Mouse (Mus musculus) lung, postnatal 0 days (tissue): ENCODE measurements around the gene Nsf. TPM values are rescaled to one million over a fixed set of nuclear protein-coding genes. Genes with fewer than 3 reads are reported as not detected.

ENCODE experiments used
- ATAC-seq: fragments of 200-750 bp; cut with Nextera tagmentation; 2 replicates; pipeline ENCODE4 v1.8.0; 2017; ENCODE audit warnings: moderate library complexity
- DNase-seq: peaks from one replicate; pipeline ENCODE4 v3.0.0-alpha.2; 2016; ENCODE audit warnings: low spot score
- H3K27ac ChIP-seq: fragments of 300-500 bp; sonication (generic); 2 replicates; pipeline ENCODE4 v1.5.1; 2014; ENCODE audit warnings: antibody characterized with exemption, mild to moderate bottlenecking, low read length, mixed read lengths
- H3K27me3 ChIP-seq: fragments of 300-500 bp; sonication (generic); replicated peaks from 2 replicates; pipeline ENCODE4 v1.6.1; 2014; ENCODE audit warnings: low read length, mixed read lengths; ENCODE audit not compliant: insufficient read depth
- H3K36me3 ChIP-seq: fragments of 300-500 bp; sonication (generic); 2 replicates; pipeline ENCODE4 v1.6.1; 2014; ENCODE audit warnings: low read length, mixed read lengths; ENCODE audit not compliant: insufficient read depth
- H3K4me1 ChIP-seq: fragments of 300-500 bp; sonication (generic); 2 replicates; pipeline ENCODE4 v1.6.1; 2014; ENCODE audit warnings: antibody characterized with exemption, low read depth, low read length, mixed read lengths; ENCODE audit not compliant: insufficient read depth
- H3K4me2 ChIP-seq: fragments of 300-500 bp; sonication (generic); replicated peaks from 2 replicates; pipeline ENCODE4 v1.6.1; 2014; ENCODE audit warnings: low read depth, mild to moderate bottlenecking, low read length, moderate library complexity, mixed read lengths
- H3K4me3 ChIP-seq: fragments of 300-500 bp; sonication (generic); 2 replicates; pipeline ENCODE4 v1.5.1; 2014; ENCODE audit warnings: low read depth, low read length
- H3K9ac ChIP-seq: fragments of 300-500 bp; sonication (generic); replicated peaks from 2 replicates; pipeline ENCODE4 v1.6.1; 2014; ENCODE audit warnings: low read depth, mild to moderate bottlenecking
- H3K9me3 ChIP-seq: fragments of 300-500 bp; sonication (generic); 2 replicates; pipeline ENCODE4 v1.6.1; 2016; ENCODE audit warnings: low read length, mixed read lengths
- CTCF ChIP-seq: IDR thresholded peaks from 2 replicates; pipeline ENCODE4 v1.5.1; 2016; ENCODE audit warnings: antibody characterized with exemption, mild to moderate bottlenecking
- EP300 ChIP-seq: IDR thresholded peaks from 2 replicates; pipeline ENCODE4 v1.6.1; 2016; ENCODE audit warnings: antibody characterized with exemption, mild to moderate bottlenecking, control low read depth
- WGBS: fragments of 180-500 bp; shearing (Covaris S2); extraction: QIAGEN DNeasy Blood & Tissue Kit; methylation state at CpG from one replicate; pipeline ENCODE4 v1.1.7; 2014; 5-methylcytosine and 5-hydroxymethylcytosine counted together
- polyA plus RNA-seq: library from polyadenylated mRNA; unstranded; fragments of >200 nt; fragmentation: Nextera tagmentation; extraction: Ambion mirVana; gene quantifications from 2 replicates; pipeline ENCODE4 v1.2.1, GENCODE M21; 2015

Nsf gene
- polyA plus RNA-seq, 1 experiment from 2014 or later: 47.3 TPM

DNA sequence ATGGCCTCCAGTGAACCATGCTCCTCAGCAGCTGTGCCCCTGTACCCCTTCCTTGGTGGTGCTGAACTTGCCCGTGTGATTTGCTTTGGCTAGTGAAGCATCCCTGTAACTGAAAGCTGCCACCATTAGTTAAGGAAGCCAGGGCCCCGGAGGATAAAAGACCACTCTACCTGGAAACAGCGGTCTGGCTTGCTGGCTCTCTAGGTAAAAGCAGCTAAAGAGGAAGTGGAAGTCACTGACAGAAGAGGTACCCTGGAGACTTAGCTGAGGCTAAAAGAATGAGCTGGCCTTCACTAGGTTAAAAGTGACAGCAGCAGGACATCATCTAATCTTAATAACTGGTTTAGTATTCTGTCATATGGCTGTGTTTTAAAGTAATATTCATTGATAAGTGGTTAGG is 17.0 kb upstream of the Nsf start:
- ATAC-seq: no peak
- Histone ChIP-seq H3K9ac (no peak overlapping the region), H3K4me3 (no peak overlapping the region), H3K4me1 (no peaks in the 10 kb centered on the region; the same call in 1 of the 2 replicates), H3K36me3 (peaks cover 10% of the 10 kb centered on the region; the same call in 1 of the 2 replicates), H3K27me3 (no peaks in the 10 kb centered on the region), H3K9me3 (no peaks in the 10 kb centered on the region), H3K27ac (no peak overlapping the region), H3K4me2 (no peak overlapping the region)
- 91% methylated on average over 3 of the region's 3 CpGs for WGBS
- DNase-seq: no peak
- TF ChIP-seq CTCF (no peak), EP300 (no peak)

DNA sequence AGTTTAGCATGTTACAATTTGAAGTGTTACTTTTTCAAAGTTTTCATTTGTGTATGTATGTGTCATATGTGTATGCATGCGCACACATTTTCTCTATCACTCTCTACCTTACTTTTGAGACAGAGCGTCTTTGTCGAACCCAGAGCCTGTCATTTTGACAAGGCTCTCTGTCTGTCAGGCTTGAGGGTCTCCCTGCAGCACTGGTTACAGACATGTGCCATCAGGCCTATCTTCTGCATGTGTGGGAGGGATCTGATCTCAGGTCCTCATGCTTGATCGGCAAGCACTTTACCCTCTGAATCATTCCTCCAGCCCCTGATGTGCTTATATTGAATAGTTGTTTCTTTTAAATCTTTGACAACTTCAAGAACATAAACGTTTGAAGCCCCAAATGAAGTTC is 15.4 kb upstream of the Nsf start:
- no peak overlapping the region for H3K9ac ChIP-seq
- no peak for ATAC-seq
- no peak overlapping the region for H3K27ac ChIP-seq

DNA sequence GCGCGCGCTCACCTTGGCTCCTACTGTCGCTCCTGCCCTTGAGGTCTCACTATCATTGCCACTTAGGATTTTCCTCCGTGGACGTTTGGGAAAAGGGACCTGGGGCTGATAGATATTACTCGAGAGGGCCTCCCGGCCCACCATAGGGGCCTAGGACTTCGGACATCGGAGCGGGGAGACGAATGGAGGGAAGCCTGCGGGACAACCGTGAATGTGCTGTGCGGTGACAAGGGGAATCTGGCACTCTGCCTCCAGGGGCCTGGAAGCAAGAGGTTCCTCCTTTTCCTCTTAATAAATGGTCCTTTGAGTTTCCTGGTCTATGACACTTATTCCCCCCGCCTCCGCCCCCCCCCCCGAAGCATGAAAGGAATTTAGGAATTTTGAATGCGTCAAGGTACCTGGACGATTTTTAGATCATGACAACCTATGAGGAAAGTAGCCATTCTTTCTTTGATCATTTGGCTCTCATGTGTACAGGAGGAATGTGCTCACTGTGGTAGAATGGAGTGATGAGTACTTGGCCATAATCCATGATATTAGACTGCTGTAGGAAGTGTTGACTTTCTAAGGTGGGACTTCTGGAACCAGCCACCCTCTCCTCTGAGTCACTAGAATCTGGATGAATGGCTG is 13.4 kb upstream of the Nsf start:
- DNase-seq: peak; percentile 58
- H3K4me3 ChIP-seq: peak overlapping the region; percentile 76
- peak overlapping the region; percentile 88 for H3K9ac ChIP-seq
- H3K9me3 ChIP-seq: no peaks in the 10 kb centered on the region
- WGBS: 0% methylated on average over 17 of the region's 20 CpGs
- peaks cover 10% of the 10 kb centered on the region; the same call in 1 of the 2 replicates for H3K36me3 ChIP-seq
- no peaks in the 10 kb centered on the region; the same call in 1 of the 2 replicates for H3K4me1 ChIP-seq
- peak overlapping the region; percentile 93 for H3K27ac ChIP-seq
- no peak for ATAC-seq
- TF ChIP-seq CTCF (no peak), EP300 (peak; percentile 19; the same call in 1 of the 2 replicates)
- peak overlapping the region; percentile 75 for H3K4me2 ChIP-seq
- no peaks in the 10 kb centered on the region for H3K27me3 ChIP-seq

More for the DNA sequence above, 15.4 kb upstream of the Nsf start:
- H3K4me2 ChIP-seq: no peak overlapping the region
- H3K36me3 ChIP-seq: peaks cover 10% of the 10 kb centered on the region; the same call in 1 of the 2 replicates
- no peak for DNase-seq
- 87% methylated on average over 5 of the region's 5 CpGs for WGBS
- no peaks in the 10 kb centered on the region for H3K27me3 ChIP-seq
- no peaks in the 10 kb centered on the region for H3K9me3 ChIP-seq
- TF ChIP-seq CTCF (no peak), EP300 (no peak)
- H3K4me3 ChIP-seq: no peak overlapping the region
- H3K4me1 ChIP-seq: no peaks in the 10 kb centered on the region; the same call in 1 of the 2 replicates

DNA sequence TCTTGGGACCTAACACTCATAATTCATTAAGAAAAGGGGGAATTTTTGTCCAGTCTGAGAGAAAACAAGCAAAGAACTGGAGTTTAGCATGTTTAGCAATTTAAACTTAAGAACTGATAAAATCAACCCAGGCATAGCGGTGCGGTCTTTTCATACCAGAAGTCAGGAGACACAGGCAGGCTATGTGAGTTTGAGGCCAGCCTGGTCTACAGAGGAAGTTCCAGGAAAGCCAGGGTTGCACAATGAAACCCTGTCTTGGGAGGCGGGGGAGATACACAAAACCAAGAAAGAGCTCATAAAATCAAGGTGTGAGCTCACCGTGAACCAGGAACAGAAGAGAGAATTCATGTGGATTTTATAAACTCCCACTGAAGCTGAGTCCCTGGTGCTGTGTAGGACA is 3.0 kb upstream of the Nsf start:
- DNase-seq: no peak
- Histone ChIP-seq H3K4me2 (no peak overlapping the region), H3K9ac (no peak overlapping the region), H3K36me3 (no peaks in the 10 kb centered on the region), H3K4me1 (peaks cover 3% of the 10 kb centered on the region; the same call in 1 of the 2 replicates), H3K9me3 (no peaks in the 10 kb centered on the region), H3K4me3 (no peak overlapping the region), H3K27ac (no peak overlapping the region), H3K27me3 (no peaks in the 10 kb centered on the region)
- 84% methylated on average over 4 of the region's 4 CpGs for WGBS
- ATAC-seq: no peak
- TF ChIP-seq CTCF (no peak), EP300 (no peak)

DNA sequence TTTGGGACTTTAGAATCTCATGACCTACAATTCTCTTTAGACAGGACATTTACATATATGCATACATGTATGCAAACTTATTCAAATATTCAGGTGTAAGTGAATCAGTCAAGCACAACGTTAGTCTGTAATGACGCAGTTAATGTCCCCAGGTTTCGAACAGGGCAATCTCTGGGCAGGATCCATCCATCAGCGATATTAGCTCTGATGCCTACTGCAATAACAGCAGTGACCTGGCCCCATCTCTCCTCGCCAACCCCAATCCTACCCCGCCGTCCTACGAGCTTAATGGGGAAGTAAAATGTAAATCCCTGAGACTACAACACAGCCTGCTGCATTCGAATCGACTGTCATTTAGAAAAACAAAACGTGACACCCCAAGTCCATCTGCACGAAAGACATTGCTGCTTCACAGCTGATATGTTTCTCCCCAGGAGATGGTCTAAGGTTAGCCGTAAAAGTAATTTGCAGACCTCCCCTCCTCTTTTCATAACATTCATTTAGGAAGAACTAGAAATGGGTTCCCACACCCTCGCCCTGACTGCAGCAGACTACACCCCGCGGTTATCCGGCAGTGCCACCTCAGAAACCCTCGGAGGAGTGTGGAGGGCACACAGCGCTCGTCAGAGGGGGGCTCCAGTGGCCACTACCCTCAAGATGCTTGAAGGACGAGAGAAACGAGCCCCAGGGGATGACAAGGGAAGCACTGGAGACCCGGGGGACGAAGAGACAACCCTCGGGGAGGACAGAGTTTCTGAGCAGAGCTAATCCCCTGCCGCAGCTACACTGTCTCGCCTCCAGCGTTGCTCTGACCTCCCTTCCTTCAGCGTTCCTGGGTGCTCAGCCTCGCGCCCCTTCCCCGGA is 592 bp downstream of the Nsf start:
- Histone ChIP-seq H3K27ac (peak overlapping the region; percentile 66), H3K4me1 (peaks cover 3% of the 10 kb centered on the region; the same call in 1 of the 2 replicates), H3K9me3 (no peaks in the 10 kb centered on the region), H3K4me2 (peak overlapping the region; percentile 88), H3K9ac (peak overlapping the region; percentile 79), H3K36me3 (no peaks in the 10 kb centered on the region), H3K4me3 (peak overlapping the region; percentile 76), H3K27me3 (no peaks in the 10 kb centered on the region)
- peak; percentile 54 for ATAC-seq
- 2% methylated on average over 30 of the region's 32 CpGs for WGBS
- DNase-seq: no peak
- TF ChIP-seq EP300 (no peak), CTCF (no peak)

DNA sequence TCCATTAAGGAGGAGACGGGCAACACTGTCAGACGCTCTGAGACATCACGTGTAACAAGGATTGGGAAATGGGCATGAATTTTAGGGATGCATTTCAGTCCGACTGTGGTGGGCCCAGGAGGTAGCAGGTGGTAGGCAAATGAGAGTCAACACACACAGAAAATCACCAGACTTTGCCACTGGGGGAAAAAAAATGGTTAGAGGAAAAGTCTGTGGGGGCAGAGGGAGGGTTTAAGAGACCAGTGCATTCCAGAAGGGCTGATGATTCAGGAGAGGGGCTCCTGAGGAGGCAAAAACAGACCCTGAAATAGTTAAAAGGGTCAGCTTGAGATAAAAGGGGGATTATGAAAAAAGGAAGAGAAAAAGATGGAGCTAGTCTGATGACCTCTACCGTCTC is 1.2 kb downstream of the Nsf start:
- H3K27me3 ChIP-seq: no peaks in the 10 kb centered on the region
- no peak overlapping the region for H3K9ac ChIP-seq
- DNase-seq (no peak), ATAC-seq (no peak)
- no peaks in the 10 kb centered on the region for H3K9me3 ChIP-seq
- H3K4me2 ChIP-seq: peak overlapping the region; percentile 88; the same call in 1 of the 2 replicates
- TF ChIP-seq CTCF (no peak), EP300 (no peak)
- no peak overlapping the region for H3K4me3 ChIP-seq
- WGBS: 80% methylated on average over 5 of the region's 5 CpGs
- H3K27ac ChIP-seq: no peak overlapping the region
- no peaks in the 10 kb centered on the region for H3K36me3 ChIP-seq
- peaks cover 3% of the 10 kb centered on the region; the same call in 1 of the 2 replicates for H3K4me1 ChIP-seq
